In genomic region chr15:31965542-31965941, GRCm38 (mm10) we compare ENCODE assay signal across 16 mouse cellular contexts.
"Had no signal": no experiment of that assay in that cellular context is flagged by ENCODE, and none has a peak within 500 bp of the region (broad histone marks: within the 10 kb centered on the region; RNA-seq: fewer than 3 reads in every experiment).

No protein-coding gene starts in this region.

- DNase-seq: gastrocnemius, postnatal 14 days; gastrocnemius, postnatal 36 days; heart, adult 18-20 months; heart, postnatal 10 days; heart, postnatal 4 days; kidney, adult 2 months; kidney, adult 9 months; kidney, postnatal 14 days; kidney, postnatal 36 days; layer of hippocampus, adult 9-11 months; left cerebral cortex, postnatal 4 days had no signal

- ATAC-seq: hindbrain, embryonic 16.5 days; inflammation-experienced regulatory T-cells, adult 6 months; intestine, embryonic 15.5 days; intestine, postnatal 0 days; liver, embryonic 12.5 days had no signal
